Mouse (Mus musculus): ENCODE data around the gene Szrd1.
"Not testable (repeated sequence)": the region's sequence is repeated elsewhere in the genome, so short reads cannot be mapped to it uniquely, and the experiment has no call there.

Szrd1 gene

GRCm38 (mm10) chr4:141147112-141148008 lies 7.8 kb upstream of the Szrd1 start, which contains the start of gene Fbxo42:
Gene Fbxo42, plus strand, starts transcription at chr4:141147913.
- DNase-seq (ENCODE audit: low read depth, low spot score), result peak; percentile 91

- DNase-seq (ENCODE audit: low read depth, low spot score), result peak; percentile 34
Observed at GRCm38 (mm10) chr4:141146491-141147033, 7.0 kb upstream of the Szrd1 start.

- not testable (repeated sequence) for DNase-seq (ENCODE audit: low read depth, low spot score)
Observed at GRCm38 (mm10) chr4:141145124-141145523, 5.5 kb upstream of the Szrd1 start.

- DNase-seq (ENCODE audit: low read depth, low spot score), result peak; percentile 82
Observed at GRCm38 (mm10) chr4:141142285-141142811, 2.8 kb upstream of the Szrd1 start.

GRCm38 (mm10) chr4:141140967-141141366 lies 1.4 kb upstream of the Szrd1 start:
- no peak for DNase-seq (ENCODE audit: low read depth, low spot score)

GRCm38 (mm10) chr4:141140354-141140753 lies 779 bp upstream of the Szrd1 start:
- not testable (repeated sequence) for DNase-seq (ENCODE audit: low read depth, low spot score)

- peak; percentile 45 for DNase-seq (ENCODE audit: low read depth, low spot score)
Observed at GRCm38 (mm10) chr4:141138425-141139115, 1.0 kb downstream of the Szrd1 start.

- DNase-seq (ENCODE audit: low read depth, low spot score), result not testable (repeated sequence)
Observed at GRCm38 (mm10) chr4:141137740-141138139, 1.8 kb downstream of the Szrd1 start.

- DNase-seq (ENCODE audit: low read depth, low spot score), result no peak
Observed at GRCm38 (mm10) chr4:141136126-141136525, 3.4 kb downstream of the Szrd1 start.

GRCm38 (mm10) chr4:141134751-141135530 lies 4.6 kb downstream of the Szrd1 start:
- DNase-seq (ENCODE audit: low read depth, low spot score), result no peak

GRCm38 (mm10) chr4:141134031-141134441 lies 5.5 kb downstream of the Szrd1 start:
- no peak for DNase-seq (ENCODE audit: low read depth, low spot score)

GRCm38 (mm10) chr4:141133227-141133626 lies 6.3 kb downstream of the Szrd1 start:
- no peak for DNase-seq (ENCODE audit: low read depth, low spot score)

- DNase-seq (ENCODE audit: low read depth, low spot score), result no peak
Observed at GRCm38 (mm10) chr4:141132191-141132590, 7.4 kb downstream of the Szrd1 start.

GRCm38 (mm10) chr4:141131531-141132061 lies 8.0 kb downstream of the Szrd1 start:
- no peak for DNase-seq (ENCODE audit: low read depth, low spot score)

GRCm38 (mm10) chr4:141130704-141131342 lies 8.8 kb downstream of the Szrd1 start:
- DNase-seq (ENCODE audit: low read depth, low spot score), result no peak

GRCm38 (mm10) chr4:141129190-141129710 lies 10.3 kb downstream of the Szrd1 start:
- no peak for DNase-seq (ENCODE audit: low read depth, low spot score)

GRCm38 (mm10) chr4:141123065-141123464 lies 16.5 kb downstream of the Szrd1 start:
- no peak for DNase-seq (ENCODE audit: low read depth, low spot score)

GRCm38 (mm10) chr4:141122663-141123062 lies 16.9 kb downstream of the Szrd1 start:
- no peak for DNase-seq (ENCODE audit: low read depth, low spot score)

- DNase-seq (ENCODE audit: low read depth, low spot score), result peak; percentile 77
Observed at GRCm38 (mm10) chr4:141120700-141121099, 18.9 kb downstream of the Szrd1 start.

GRCm38 (mm10) chr4:141118691-141119090 lies 20.9 kb downstream of the Szrd1 start:
- DNase-seq (ENCODE audit: low read depth, low spot score), result no peak

Data from ES-CJ7 (cell line).